Mouse (Mus musculus): ENCODE results near the gene Susd6. TPM values are rescaled to one million over a fixed set of nuclear protein-coding genes. Genes with fewer than 3 reads are reported as not detected.
A peak's percentile ranks its signal among the peaks of the same experiment; 100 is the strongest.

Susd6 gene
- polyA plus RNA-seq, 1 experiment: 73.7 TPM

DNA sequence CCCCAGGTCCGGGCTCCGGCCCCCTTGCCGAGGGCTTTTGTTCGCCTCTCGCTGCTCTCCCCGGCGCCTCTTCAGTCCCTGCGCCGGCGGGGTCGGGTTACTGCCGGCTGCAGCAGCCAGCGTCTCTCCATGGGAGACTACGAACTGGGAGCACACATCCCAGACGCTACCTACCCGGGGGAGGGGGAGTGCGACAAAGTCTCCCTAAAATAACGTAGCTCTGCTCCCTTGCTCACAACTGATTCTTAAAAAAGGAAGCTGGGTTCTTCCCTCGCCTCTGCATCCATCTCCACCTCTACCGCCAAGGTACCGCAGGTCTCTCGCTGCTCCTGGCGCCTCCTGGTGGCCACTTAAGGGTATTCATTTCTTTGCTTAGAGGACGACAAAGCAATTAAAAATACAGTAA, 29.9 kb upstream of the Susd6 start, which contains the start of gene Ccdc177:
Gene Ccdc177 (minus strand): TSS at position 292 of the 406 bp plus-strand sequence.
- Histone ChIP-seq H3K4me1 (ENCODE audit: control insufficient read depth, insufficient read depth, low read length) (no peaks in the 10 kb centered on the region), H3K27ac (ENCODE audit: insufficient read depth, low read length) (no peak within 1 kb of the TSS), H3K4me3 (ENCODE audit: insufficient read depth, low read length) (peak within 1 kb of the TSS; percentile 14)
- no peak for TF ChIP-seq POLR2A (IDR thresholded peaks at IDR 0.05; ENCODE audit: low read depth, low read length)
- TF ChIP-seq CTCF (IDR thresholded peaks at IDR 0.05; ENCODE audit: borderline replicate concordance, insufficient read depth, low read length): peak; percentile 82

- H3K4me3 ChIP-seq (ENCODE audit: insufficient read depth, low read length): no peak overlapping the region
- TF ChIP-seq POLR2A (IDR thresholded peaks at IDR 0.05; ENCODE audit: low read depth, low read length): no peak
- no peak for TF ChIP-seq CTCF (IDR thresholded peaks at IDR 0.05; ENCODE audit: borderline replicate concordance, insufficient read depth, low read length)
- no peaks in the 10 kb centered on the region for H3K4me1 ChIP-seq (ENCODE audit: control insufficient read depth, insufficient read depth, low read length)
- H3K27ac ChIP-seq (ENCODE audit: insufficient read depth, low read length): no peak overlapping the region
These were observed 27.3 kb upstream of the Susd6 start for GRCm38 (mm10) chr12:80762982-80763381.

GRCm38 (mm10) chr12:80764116-80764515, 26.2 kb upstream of the Susd6 start:
- Histone ChIP-seq H3K27ac (ENCODE audit: insufficient read depth, low read length) (no peak overlapping the region), H3K4me3 (ENCODE audit: insufficient read depth, low read length) (no peak overlapping the region), H3K4me1 (ENCODE audit: control insufficient read depth, insufficient read depth, low read length) (no peaks in the 10 kb centered on the region)
- TF ChIP-seq POLR2A (IDR thresholded peaks at IDR 0.05; ENCODE audit: low read depth, low read length) (no peak), CTCF (IDR thresholded peaks at IDR 0.05; ENCODE audit: borderline replicate concordance, insufficient read depth, low read length) (no peak)

GRCm38 (mm10) chr12:80769697-80770096, 20.6 kb upstream of the Susd6 start:
- TF ChIP-seq CTCF (IDR thresholded peaks at IDR 0.05; ENCODE audit: borderline replicate concordance, insufficient read depth, low read length) (peak; percentile 98), POLR2A (IDR thresholded peaks at IDR 0.05; ENCODE audit: low read depth, low read length) (no peak)
- Histone ChIP-seq H3K4me1 (ENCODE audit: control insufficient read depth, insufficient read depth, low read length) (no peaks in the 10 kb centered on the region), H3K27ac (ENCODE audit: insufficient read depth, low read length) (no peak overlapping the region), H3K4me3 (ENCODE audit: insufficient read depth, low read length) (no peak overlapping the region)

DNA sequence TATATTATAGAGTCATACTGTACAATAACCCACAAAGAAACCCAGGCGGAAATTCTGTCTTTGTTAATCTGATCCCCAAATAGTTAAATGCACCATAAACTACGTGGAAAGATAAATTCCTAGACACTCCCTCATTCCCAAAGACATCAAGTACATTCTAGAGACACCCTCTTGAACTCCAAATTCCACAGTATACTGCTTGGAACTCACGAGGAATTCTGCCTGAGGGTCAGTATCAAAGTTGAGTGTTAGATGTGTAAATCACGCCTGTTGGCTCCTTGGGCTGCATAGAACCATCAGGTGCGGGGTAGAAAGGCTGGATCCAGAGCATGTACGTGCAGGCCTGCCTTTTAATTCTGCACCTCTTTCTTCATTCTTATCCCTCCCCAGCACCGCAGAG, 15.5 kb upstream of the Susd6 start:
- H3K4me3 ChIP-seq (ENCODE audit: insufficient read depth, low read length): no peak overlapping the region
- no peaks in the 10 kb centered on the region for H3K4me1 ChIP-seq (ENCODE audit: control insufficient read depth, insufficient read depth, low read length)
- no peak for TF ChIP-seq CTCF (IDR thresholded peaks at IDR 0.05; ENCODE audit: borderline replicate concordance, insufficient read depth, low read length)
- TF ChIP-seq POLR2A (IDR thresholded peaks at IDR 0.05; ENCODE audit: low read depth, low read length): no peak
- H3K27ac ChIP-seq (ENCODE audit: insufficient read depth, low read length): no peak overlapping the region

DNA sequence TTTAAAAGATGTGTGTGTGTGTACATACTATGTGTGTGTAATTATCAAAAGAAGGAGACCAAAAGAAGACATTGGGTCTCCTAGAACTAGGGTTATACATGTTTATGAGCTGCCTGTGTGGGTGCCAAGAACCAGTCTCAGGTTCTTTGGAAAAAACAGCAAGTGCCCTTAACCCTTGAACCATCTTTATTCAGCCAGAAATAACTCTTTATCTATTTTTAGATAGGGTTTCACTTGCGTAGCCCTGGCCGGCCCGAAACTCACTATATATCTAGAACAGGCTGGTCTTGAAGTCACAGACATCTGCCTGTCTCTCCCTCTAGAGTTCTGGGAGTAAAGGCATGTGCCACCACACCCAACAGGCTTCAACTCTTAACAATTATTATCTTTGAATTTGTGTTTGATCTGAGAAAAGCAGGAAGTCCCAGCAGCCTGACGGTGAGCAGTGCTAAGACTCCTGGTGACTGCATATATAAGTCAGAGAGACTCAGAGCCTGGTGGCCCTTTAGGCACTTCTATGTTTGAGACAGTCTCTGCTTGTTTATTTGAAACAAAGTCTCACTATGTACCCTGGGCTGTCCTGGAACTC, 14.2 kb upstream of the Susd6 start:
- Histone ChIP-seq H3K4me1 (ENCODE audit: control insufficient read depth, insufficient read depth, low read length) (no peaks in the 10 kb centered on the region), H3K27ac (ENCODE audit: insufficient read depth, low read length) (no peak overlapping the region), H3K4me3 (ENCODE audit: insufficient read depth, low read length) (no peak overlapping the region)
- TF ChIP-seq CTCF (IDR thresholded peaks at IDR 0.05; ENCODE audit: borderline replicate concordance, insufficient read depth, low read length): no peak
- no peak for TF ChIP-seq POLR2A (IDR thresholded peaks at IDR 0.05; ENCODE audit: low read depth, low read length)

DNA sequence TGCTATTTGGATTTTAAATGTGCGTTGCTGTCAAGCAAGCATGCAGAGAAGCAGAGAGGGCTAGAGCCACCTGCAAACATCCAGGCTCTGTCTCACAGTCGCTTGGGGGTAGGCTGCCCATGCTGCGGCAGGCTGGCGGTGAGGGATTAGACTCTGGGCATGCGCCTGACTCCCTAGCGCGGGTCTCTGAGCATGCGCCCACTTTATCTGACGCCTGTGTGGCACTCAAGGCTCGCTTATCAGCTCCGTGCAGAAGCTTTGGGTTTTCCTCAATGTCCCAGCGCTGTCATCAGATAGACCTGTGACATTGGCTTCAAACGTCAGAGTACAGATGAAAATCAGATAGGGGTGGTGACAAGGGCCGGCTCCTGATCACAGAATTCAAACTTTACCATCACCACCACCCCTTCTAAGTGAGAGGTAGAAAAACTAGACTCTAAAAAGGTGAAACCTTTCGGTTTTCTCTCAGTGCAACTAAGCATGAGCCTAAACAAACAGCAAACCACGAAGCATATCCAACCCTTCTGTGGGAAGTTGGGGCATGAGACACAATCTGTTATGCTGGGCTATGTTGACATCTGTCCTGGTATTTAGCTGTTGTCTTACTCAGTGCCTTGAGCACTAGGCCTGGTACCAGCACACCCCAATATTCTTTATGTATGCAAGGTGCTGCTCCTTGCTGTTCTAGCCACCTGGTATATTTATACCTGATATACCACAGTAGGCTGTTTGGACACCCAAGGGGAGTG, 11.9 kb upstream of the Susd6 start:
- TF ChIP-seq POLR2A (IDR thresholded peaks at IDR 0.05; ENCODE audit: low read depth, low read length) (no peak), CTCF (IDR thresholded peaks at IDR 0.05; ENCODE audit: borderline replicate concordance, insufficient read depth, low read length) (no peak)
- Histone ChIP-seq H3K4me1 (ENCODE audit: control insufficient read depth, insufficient read depth, low read length) (no peaks in the 10 kb centered on the region), H3K4me3 (ENCODE audit: insufficient read depth, low read length) (no peak overlapping the region), H3K27ac (ENCODE audit: insufficient read depth, low read length) (no peak overlapping the region)

GRCm38 (mm10) chr12:80779760-80780159, 10.6 kb upstream of the Susd6 start:
- H3K4me3 ChIP-seq (ENCODE audit: insufficient read depth, low read length): no peak overlapping the region
- TF ChIP-seq CTCF (IDR thresholded peaks at IDR 0.05; ENCODE audit: borderline replicate concordance, insufficient read depth, low read length) (no peak), POLR2A (IDR thresholded peaks at IDR 0.05; ENCODE audit: low read depth, low read length) (no peak)
- H3K27ac ChIP-seq (ENCODE audit: insufficient read depth, low read length): no peak overlapping the region
- no peaks in the 10 kb centered on the region for H3K4me1 ChIP-seq (ENCODE audit: control insufficient read depth, insufficient read depth, low read length)

DNA sequence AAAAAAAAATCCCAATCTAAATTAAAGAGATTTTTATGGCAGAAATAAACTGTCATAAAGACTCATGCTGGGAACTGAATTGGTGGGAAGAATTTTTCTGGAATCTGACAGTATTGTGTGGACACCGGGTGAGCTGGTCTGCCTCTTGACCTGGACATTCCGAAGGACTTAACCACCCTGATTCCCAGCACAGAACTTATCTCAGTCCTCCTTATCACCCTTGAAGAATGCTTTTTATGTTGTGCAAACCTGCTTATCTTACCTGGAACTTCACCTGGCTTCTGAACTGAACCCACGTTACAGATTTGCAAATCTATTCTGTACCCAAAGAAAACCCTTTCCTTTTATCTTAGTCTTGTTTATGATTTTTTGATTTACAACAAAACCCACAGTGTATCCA, 8.1 kb upstream of the Susd6 start:
- Histone ChIP-seq H3K27ac (ENCODE audit: insufficient read depth, low read length) (no peak overlapping the region), H3K4me1 (ENCODE audit: control insufficient read depth, insufficient read depth, low read length) (no peaks in the 10 kb centered on the region), H3K4me3 (ENCODE audit: insufficient read depth, low read length) (no peak overlapping the region)
- TF ChIP-seq CTCF (IDR thresholded peaks at IDR 0.05; ENCODE audit: borderline replicate concordance, insufficient read depth, low read length) (no peak), POLR2A (IDR thresholded peaks at IDR 0.05; ENCODE audit: low read depth, low read length) (no peak)

GRCm38 (mm10) chr12:80782892-80783291, 7.4 kb upstream of the Susd6 start:
- no peak overlapping the region for H3K27ac ChIP-seq (ENCODE audit: insufficient read depth, low read length)
- H3K4me1 ChIP-seq (ENCODE audit: control insufficient read depth, insufficient read depth, low read length): no peaks in the 10 kb centered on the region
- H3K4me3 ChIP-seq (ENCODE audit: insufficient read depth, low read length): no peak overlapping the region
- TF ChIP-seq CTCF (IDR thresholded peaks at IDR 0.05; ENCODE audit: borderline replicate concordance, insufficient read depth, low read length) (no peak), POLR2A (IDR thresholded peaks at IDR 0.05; ENCODE audit: low read depth, low read length) (no peak)

Data from embryonic fibroblast, embryonic 13.5 days (primary cell).